Mouse (Mus musculus): ENCODE data around the gene Psmd8. TPM values are rescaled to one million over a fixed set of nuclear protein-coding genes. Genes with fewer than 3 reads are reported as not detected.

Gene Psmd8
- polyA plus RNA-seq, 1 experiment: 127 TPM

- TF ChIP-seq CTCF (IDR thresholded peaks at IDR 0.05; ENCODE audit: extremely low read depth, insufficient read length, insufficient replicate concordance, low read depth, low read length): peak; percentile 64; the same call in 1 of the 2 replicates
- TF ChIP-seq POLR2A (IDR thresholded peaks at IDR 0.05; ENCODE audit: low read depth, low read length): no peak
- no peak overlapping the region for H3K4me3 ChIP-seq (ENCODE audit: low read depth, low read length)
- no peaks in the 10 kb centered on the region for H3K36me3 ChIP-seq (ENCODE audit: control insufficient read depth, insufficient read depth, low read length)
- H3K27me3 ChIP-seq (ENCODE audit: control insufficient read depth, insufficient read depth, low read length): no peaks in the 10 kb centered on the region; the same call in 1 of the 2 replicates
- 91% methylated on average over 2 of the region's 2 CpGs for WGBS
- H3K4me1 ChIP-seq (ENCODE audit: control insufficient read depth, insufficient read depth, insufficient read length, low read length): peaks cover 3% of the 10 kb centered on the region; the same call in 1 of the 2 replicates
- no peak overlapping the region for H3K27ac ChIP-seq (ENCODE audit: insufficient read depth, low read depth, low read length)
Measured at GRCm38 (mm10) chr7:29128725-29129124, 51.8 kb downstream of the Psmd8 start.

GRCm38 (mm10) chr7:29126173-29126915 lies 54.2 kb downstream of the Psmd8 start:
- no peaks in the 10 kb centered on the region for H3K36me3 ChIP-seq (ENCODE audit: control insufficient read depth, insufficient read depth, low read length)
- H3K27me3 ChIP-seq (ENCODE audit: control insufficient read depth, insufficient read depth, low read length): no peaks in the 10 kb centered on the region; the same call in 1 of the 2 replicates
- TF ChIP-seq CTCF (IDR thresholded peaks at IDR 0.05; ENCODE audit: extremely low read depth, insufficient read length, insufficient replicate concordance, low read depth, low read length) (peak; percentile 75; the same call in 1 of the 2 replicates), POLR2A (IDR thresholded peaks at IDR 0.05; ENCODE audit: low read depth, low read length) (no peak)
- no peak overlapping the region for H3K4me3 ChIP-seq (ENCODE audit: low read depth, low read length)
- H3K27ac ChIP-seq (ENCODE audit: insufficient read depth, low read depth, low read length): no peak overlapping the region
- peaks cover 3% of the 10 kb centered on the region; the same call in 1 of the 2 replicates for H3K4me1 ChIP-seq (ENCODE audit: control insufficient read depth, insufficient read depth, insufficient read length, low read length)
- 13% methylated on average over 7 of the region's 7 CpGs for WGBS

DNA sequence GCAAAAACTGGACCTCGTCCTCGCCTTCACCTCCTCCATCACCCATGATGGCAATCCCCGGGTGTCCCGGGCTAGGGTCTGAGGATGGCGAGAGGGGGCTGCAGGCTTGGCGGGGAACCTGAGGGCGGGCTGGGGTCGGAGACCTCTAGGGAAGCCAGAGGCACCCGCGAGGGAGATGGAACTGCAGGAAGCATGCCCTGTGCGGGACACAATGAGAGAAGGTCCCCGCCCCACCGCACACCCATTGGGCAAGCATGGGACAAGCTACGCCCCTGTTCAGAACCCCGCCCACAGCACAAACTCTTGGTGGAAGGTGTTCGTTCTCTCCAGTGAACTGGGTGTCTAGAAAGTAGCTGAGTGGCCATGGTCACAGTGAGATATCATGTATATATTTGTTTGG lies 55.5 kb downstream of the Psmd8 start, which contains the start of gene Ryr1:
Gene Ryr1 (minus strand): TSS at position 210 of the 400 bp plus-strand sequence.
- TF ChIP-seq POLR2A (IDR thresholded peaks at IDR 0.05; ENCODE audit: low read depth, low read length) (no peak), CTCF (IDR thresholded peaks at IDR 0.05; ENCODE audit: extremely low read depth, insufficient read length, insufficient replicate concordance, low read depth, low read length) (no peak)
- 0 out of 2 replicates have a peak within 1 kb of the TSS, but pooled peaks have one; percentile 6 for H3K4me3 ChIP-seq (ENCODE audit: low read depth, low read length)
- no peaks in the 10 kb centered on the region; the same call in 1 of the 2 replicates for H3K27me3 ChIP-seq (ENCODE audit: control insufficient read depth, insufficient read depth, low read length)
- no peak within 1 kb of the TSS for H3K27ac ChIP-seq (ENCODE audit: insufficient read depth, low read depth, low read length)
- H3K36me3 ChIP-seq (ENCODE audit: control insufficient read depth, insufficient read depth, low read length): no peaks in the 10 kb centered on the region
- H3K4me1 ChIP-seq (ENCODE audit: control insufficient read depth, insufficient read depth, insufficient read length, low read length): peaks cover 3% of the 10 kb centered on the region; the same call in 1 of the 2 replicates
- WGBS: 1% methylated on average over 16 of the region's 16 CpGs

Other genes with a start within 250 kb of the Psmd8 start
- 506 and 1,069 TPM in 2 replicates for gene Actn4, start 218.4 kb downstream of the Psmd8 start, polyA plus RNA-seq (2012; rRNA removed)
- 135 and 169 TPM in 2 replicates for gene Eif3k, start 198.8 kb downstream of the Psmd8 start, polyA plus RNA-seq (2012; rRNA removed)
- 11.1 and 21.3 TPM in 2 replicates for gene Map4k1, start 198.7 kb downstream of the Psmd8 start, polyA plus RNA-seq (2012; rRNA removed)
- gene Ryr1, start 55.5 kb downstream of the Psmd8 start, polyA plus RNA-seq (2012; rRNA removed): 0.03 and 0.05 TPM in 2 replicates
- gene Rasgrp4, start 45.9 kb downstream of the Psmd8 start, polyA plus RNA-seq (2012; rRNA removed): 3.3 TPM in 2 replicates
- gene Fam98c, start 24.5 kb downstream of the Psmd8 start, polyA plus RNA-seq (2012; rRNA removed): 72.6 and 216 TPM in 2 replicates
- gene Ggn, start 10.5 kb downstream of the Psmd8 start, polyA plus RNA-seq (2012; rRNA removed): 0.74 and 0.88 TPM in 2 replicates
- gene Spred3, start 10.3 kb downstream of the Psmd8 start, polyA plus RNA-seq (2012; rRNA removed): 1.2 and 1.9 TPM in 2 replicates
- gene Catsperg1, start 33.3 kb upstream of the Psmd8 start, polyA plus RNA-seq (2012; rRNA removed): 0.32 and 0.53 TPM in 2 replicates
- 23.4 and 42.4 TPM in 2 replicates for gene Kcnk6, start 51.8 kb upstream of the Psmd8 start, polyA plus RNA-seq (2012; rRNA removed)
- 41.8 and 49.8 TPM in 2 replicates for gene Yif1b, start 57.6 kb upstream of the Psmd8 start, polyA plus RNA-seq (2012; rRNA removed)
- 287 and 852 TPM in 2 replicates for gene 2200002D01Rik, start 67.8 kb upstream of the Psmd8 start, polyA plus RNA-seq (2012; rRNA removed)
- 663 and 1,754 TPM in 2 replicates for gene Spint2, start 101.2 kb upstream of the Psmd8 start, polyA plus RNA-seq (2012; rRNA removed)
- gene Ppp1r14a, start 108.6 kb upstream of the Psmd8 start, polyA plus RNA-seq (2012; rRNA removed): 34.1 and 57.4 TPM in 2 replicates
- gene Dpf1, start 123.2 kb upstream of the Psmd8 start, polyA plus RNA-seq (2012; rRNA removed): 0.47 and 0.53 TPM in 2 replicates